Mouse (Mus musculus): Measurements from ENCODE around the gene Fam227b. TPM values are rescaled to one million over a fixed set of nuclear protein-coding genes. Genes with fewer than 3 reads are reported as not detected.

Gene Fam227b
- polyA plus RNA-seq (2012; ENCODE audit: insufficient read depth, insufficient read length, missing spikeins) = not detected in 2 replicates

GRCm38 (mm10) chr2:126151855-126152571 is at the start of gene Fam227b, which contains the start of gene Dtwd1:
TSS of gene Fam227b (minus strand) at chr2:126152004.
TSS of gene Dtwd1 (plus strand) at chr2:126152141.
- no peak for TF ChIP-seq CTCF (IDR thresholded peaks at IDR 0.05; ENCODE audit: low read depth, low read length)
- TF ChIP-seq POLR2A (IDR thresholded peaks at IDR 0.05; ENCODE audit: borderline replicate concordance, low read depth, low read length) = no peak
- H3K4me1 ChIP-seq (ENCODE audit: control insufficient read depth, insufficient read depth, low read length) = peaks cover 5% of the 10 kb centered on the region; the same call in 1 of the 2 replicates
- H3K27ac ChIP-seq (ENCODE audit: insufficient read depth, low read depth, low read length) = peak within 1 kb of the TSS; percentile 68
- peak within 1 kb of the TSS; percentile 88 for H3K4me3 ChIP-seq (ENCODE audit: insufficient read depth, low read length)

DNA sequence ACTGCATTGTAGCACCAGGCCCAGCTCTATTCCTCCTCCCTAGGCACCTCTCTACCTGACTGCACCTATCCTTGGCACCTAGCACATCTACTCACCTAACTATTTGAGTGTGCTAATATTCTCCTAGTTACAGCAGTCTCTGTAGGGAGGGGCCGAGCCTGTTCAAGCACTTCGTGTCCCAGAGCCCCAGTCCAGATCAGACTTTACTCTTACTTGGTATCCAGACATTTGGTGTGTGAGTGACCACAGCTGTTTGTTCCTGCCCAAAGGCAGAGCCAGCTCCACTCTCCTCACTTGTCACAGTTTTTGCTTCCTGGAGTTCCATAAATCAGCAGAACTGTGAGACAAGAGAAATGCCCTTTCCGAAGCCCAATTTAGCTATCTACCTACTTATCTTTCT is 47.2 kb upstream of the Fam227b start:
- Histone ChIP-seq H3K27ac (ENCODE audit: insufficient read depth, low read depth, low read length) (no peak overlapping the region), H3K4me3 (ENCODE audit: insufficient read depth, low read length) (no peak overlapping the region), H3K4me1 (ENCODE audit: control insufficient read depth, insufficient read depth, low read length) (no peaks in the 10 kb centered on the region)
- TF ChIP-seq POLR2A (IDR thresholded peaks at IDR 0.05; ENCODE audit: borderline replicate concordance, low read depth, low read length) (no peak), CTCF (IDR thresholded peaks at IDR 0.05; ENCODE audit: low read depth, low read length) (no peak)

DNA sequence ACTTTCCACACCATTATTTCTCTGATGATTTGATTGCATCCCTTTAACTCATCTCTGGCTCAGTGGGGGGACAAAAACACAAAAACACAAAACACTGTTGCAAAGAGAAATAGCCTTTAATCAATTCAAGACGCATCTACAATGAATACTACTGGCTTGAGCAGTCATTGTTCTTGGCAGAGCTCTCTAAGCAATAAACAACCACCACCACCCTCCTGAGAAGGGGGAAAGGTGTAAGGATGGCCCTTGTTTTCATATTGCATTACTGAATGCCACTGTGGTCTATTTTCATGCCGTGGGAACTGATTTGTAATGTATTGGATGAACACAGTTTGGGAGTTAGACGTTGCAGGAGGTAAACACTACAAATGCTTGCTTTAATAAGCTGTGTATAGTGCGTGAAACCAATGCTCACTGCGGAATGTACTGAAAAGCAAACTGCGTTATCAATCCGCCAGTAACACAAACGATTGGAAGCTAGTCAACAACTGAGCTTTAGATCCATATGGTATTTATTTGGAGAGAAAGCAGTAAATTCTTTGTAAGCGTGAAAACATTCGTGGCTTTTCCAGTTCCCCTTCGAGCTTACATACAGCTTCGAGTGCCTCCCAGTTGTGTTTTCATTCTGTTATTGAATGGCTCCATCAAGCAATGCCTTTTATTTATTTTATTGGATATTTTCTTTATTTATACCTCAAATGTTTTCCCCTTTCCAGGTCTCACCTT is 44.0 kb upstream of the Fam227b start:
- TF ChIP-seq POLR2A (IDR thresholded peaks at IDR 0.05; ENCODE audit: borderline replicate concordance, low read depth, low read length) (no peak), CTCF (IDR thresholded peaks at IDR 0.05; ENCODE audit: low read depth, low read length) (no peak)
- no peaks in the 10 kb centered on the region for H3K4me1 ChIP-seq (ENCODE audit: control insufficient read depth, insufficient read depth, low read length)
- H3K27ac ChIP-seq (ENCODE audit: insufficient read depth, low read depth, low read length) = no peak overlapping the region
- no peak overlapping the region for H3K4me3 ChIP-seq (ENCODE audit: insufficient read depth, low read length)

DNA sequence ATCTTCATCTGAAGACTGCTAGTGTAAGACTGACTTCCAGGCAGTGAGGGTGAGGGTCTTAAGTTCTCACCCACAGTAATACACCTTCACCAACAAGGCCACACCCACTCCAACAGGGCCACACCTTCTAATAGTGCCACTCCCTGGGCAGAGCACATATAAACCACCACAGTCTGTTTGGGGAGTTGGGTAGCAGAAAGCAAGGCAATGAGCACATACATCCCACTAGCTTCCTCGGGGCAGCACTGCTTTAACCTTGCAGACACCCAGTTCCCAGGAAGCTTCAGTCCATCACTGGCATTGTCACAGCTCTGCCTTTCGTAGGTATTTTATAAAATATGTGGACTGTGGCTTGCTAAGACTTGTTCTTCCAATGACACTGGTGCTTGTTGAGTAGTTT is 40.3 kb upstream of the Fam227b start:
- TF ChIP-seq POLR2A (IDR thresholded peaks at IDR 0.05; ENCODE audit: borderline replicate concordance, low read depth, low read length) = no peak
- TF ChIP-seq CTCF (IDR thresholded peaks at IDR 0.05; ENCODE audit: low read depth, low read length) = no peak
- Histone ChIP-seq H3K4me1 (ENCODE audit: control insufficient read depth, insufficient read depth, low read length) (no peaks in the 10 kb centered on the region), H3K27ac (ENCODE audit: insufficient read depth, low read depth, low read length) (no peak overlapping the region), H3K4me3 (ENCODE audit: insufficient read depth, low read length) (no peak overlapping the region)

- Histone ChIP-seq H3K4me3 (ENCODE audit: insufficient read depth, low read length) (no peak overlapping the region), H3K27ac (ENCODE audit: insufficient read depth, low read depth, low read length) (no peak overlapping the region), H3K4me1 (ENCODE audit: control insufficient read depth, insufficient read depth, low read length) (no peaks in the 10 kb centered on the region)
- TF ChIP-seq CTCF (IDR thresholded peaks at IDR 0.05; ENCODE audit: low read depth, low read length) (no peak), POLR2A (IDR thresholded peaks at IDR 0.05; ENCODE audit: borderline replicate concordance, low read depth, low read length) (no peak)
Observed at GRCm38 (mm10) chr2:126191306-126191705, 39.5 kb upstream of the Fam227b start.

GRCm38 (mm10) chr2:126171427-126171826 is 19.6 kb upstream of the Fam227b start:
- peaks cover 5% of the 10 kb centered on the region; the same call in 1 of the 2 replicates for H3K4me1 ChIP-seq (ENCODE audit: control insufficient read depth, insufficient read depth, low read length)
- H3K27ac ChIP-seq (ENCODE audit: insufficient read depth, low read depth, low read length) = no peak overlapping the region
- no peak overlapping the region for H3K4me3 ChIP-seq (ENCODE audit: insufficient read depth, low read length)
- no peak for TF ChIP-seq CTCF (IDR thresholded peaks at IDR 0.05; ENCODE audit: low read depth, low read length)
- TF ChIP-seq POLR2A (IDR thresholded peaks at IDR 0.05; ENCODE audit: borderline replicate concordance, low read depth, low read length) = no peak

DNA sequence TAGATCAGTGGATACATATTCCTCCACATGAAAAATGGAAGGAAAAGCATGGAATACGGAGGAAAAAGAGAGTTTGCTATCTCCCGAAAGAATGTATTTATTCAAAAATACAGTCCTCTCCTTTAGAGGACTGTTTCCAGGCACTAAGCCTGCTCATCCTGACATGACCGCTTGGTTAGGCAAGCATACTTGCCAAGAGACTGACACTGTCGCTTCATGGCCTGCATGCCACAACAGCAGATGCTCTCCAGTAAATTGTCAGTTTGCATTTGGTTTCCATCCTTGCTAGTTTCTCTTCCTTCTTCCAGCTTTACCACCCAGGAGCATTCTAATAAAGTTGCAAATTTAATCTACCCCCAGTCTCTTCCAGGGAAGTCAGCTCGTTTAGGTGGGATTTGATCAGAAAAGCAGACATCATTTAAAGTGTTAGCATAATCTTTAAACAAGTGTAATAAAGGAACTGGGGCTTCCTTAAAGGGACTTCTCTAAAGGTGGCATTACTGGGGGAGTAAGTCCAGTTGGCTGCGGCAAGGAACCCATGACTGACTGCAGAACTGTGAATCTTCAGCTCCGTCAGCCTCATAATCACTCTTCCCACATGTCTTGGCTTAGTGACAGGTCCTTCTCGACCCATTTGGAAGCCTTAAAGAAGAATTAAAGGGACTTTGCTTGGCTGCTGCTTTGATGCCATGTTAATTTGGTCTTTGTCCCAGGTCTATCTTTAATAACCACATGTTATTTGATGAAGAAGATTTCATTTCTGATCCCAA is 15.2 kb upstream of the Fam227b start:
- H3K4me3 ChIP-seq (ENCODE audit: insufficient read depth, low read length) = no peak overlapping the region
- peaks cover 12% of the 10 kb centered on the region for H3K4me1 ChIP-seq (ENCODE audit: control insufficient read depth, insufficient read depth, low read length)
- no peak for TF ChIP-seq POLR2A (IDR thresholded peaks at IDR 0.05; ENCODE audit: borderline replicate concordance, low read depth, low read length)
- no peak for TF ChIP-seq CTCF (IDR thresholded peaks at IDR 0.05; ENCODE audit: low read depth, low read length)
- H3K27ac ChIP-seq (ENCODE audit: insufficient read depth, low read depth, low read length) = no peak overlapping the region

- no peak for TF ChIP-seq POLR2A (IDR thresholded peaks at IDR 0.05; ENCODE audit: borderline replicate concordance, low read depth, low read length)
- TF ChIP-seq CTCF (IDR thresholded peaks at IDR 0.05; ENCODE audit: low read depth, low read length) = no peak
- H3K27ac ChIP-seq (ENCODE audit: insufficient read depth, low read depth, low read length) = no peak overlapping the region
- no peak overlapping the region for H3K4me3 ChIP-seq (ENCODE audit: insufficient read depth, low read length)
Observed at GRCm38 (mm10) chr2:126166335-126166734, 14.5 kb upstream of the Fam227b start.

DNA sequence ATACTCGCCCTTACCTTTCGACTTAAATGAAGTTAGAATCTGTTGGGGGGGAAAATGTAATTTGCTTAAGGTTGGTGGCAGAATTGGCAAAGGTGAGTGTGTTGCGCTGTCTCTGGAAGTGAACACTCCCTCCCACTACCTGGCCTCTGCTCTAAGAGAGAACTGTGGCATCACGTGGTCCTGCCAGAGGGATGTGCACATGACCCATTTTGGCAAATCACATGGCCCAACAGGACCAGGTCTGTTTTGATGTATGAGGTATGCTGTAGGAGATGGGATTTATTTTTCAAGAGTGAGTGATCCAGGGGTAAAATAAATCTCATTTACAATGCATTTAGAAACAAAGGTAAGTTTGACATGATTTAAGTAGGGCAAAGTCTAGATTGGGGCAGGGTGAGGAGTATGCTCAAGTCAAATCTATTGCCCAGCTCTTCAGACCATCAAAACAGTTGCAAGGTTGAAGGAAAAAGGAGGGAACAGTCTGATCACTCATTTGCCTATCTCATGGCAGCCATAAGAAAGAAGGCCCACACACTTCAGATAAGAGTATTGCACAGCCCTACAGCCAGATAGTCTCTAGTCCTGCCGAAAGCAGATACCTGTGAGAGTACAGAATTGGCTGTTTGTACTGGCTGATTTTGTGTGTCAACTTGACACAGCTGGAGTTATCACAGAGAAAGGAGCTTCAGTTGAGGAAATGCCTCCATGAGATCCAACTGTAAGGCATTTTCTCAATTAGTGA is 13.6 kb upstream of the Fam227b start:
- peaks cover 8% of the 10 kb centered on the region for H3K4me1 ChIP-seq (ENCODE audit: control insufficient read depth, insufficient read depth, low read length)
- no peak overlapping the region for H3K27ac ChIP-seq (ENCODE audit: insufficient read depth, low read depth, low read length)
- TF ChIP-seq POLR2A (IDR thresholded peaks at IDR 0.05; ENCODE audit: borderline replicate concordance, low read depth, low read length) = no peak
- TF ChIP-seq CTCF (IDR thresholded peaks at IDR 0.05; ENCODE audit: low read depth, low read length) = no peak
- H3K4me3 ChIP-seq (ENCODE audit: insufficient read depth, low read length) = no peak overlapping the region

More at GRCm38 (mm10) chr2:126166335-126166734, 14.5 kb upstream of the Fam227b start:
- peaks cover 12% of the 10 kb centered on the region for H3K4me1 ChIP-seq (ENCODE audit: control insufficient read depth, insufficient read depth, low read length)

All from bone marrow macrophage, adult 2 months (primary cell).